Mouse (Mus musculus) kidney, postnatal 0 days (tissue): ENCODE data around the gene Cttn. TPM values are rescaled to one million over a fixed set of nuclear protein-coding genes. Genes with fewer than 3 reads are reported as not detected.

Source experiments
- ATAC-seq: fragments of 200-750 bp; cut with Nextera tagmentation; replicated peaks from 2 replicates; pipeline ENCODE4 v1.8.0; 2017; ENCODE audit warnings: low read depth, moderate number of reproducible peaks, moderate TSS enrichment, moderate library complexity; ENCODE audit not compliant: low FRiP score
- DNase-seq: peaks from one replicate; pipeline ENCODE4 v3.0.0-alpha.2; 2016; ENCODE audit warnings: low spot score
- H3K27ac ChIP-seq: fragments of 300-500 bp; sonication (generic); 2 replicates; pipeline ENCODE4 v1.5.1; 2014; ENCODE audit warnings: mild to moderate bottlenecking
- H3K27me3 ChIP-seq: fragments of 300-500 bp; sonication (generic); 2 replicates; pipeline ENCODE4 v1.6.1; 2014; ENCODE audit warnings: low read length, mixed read lengths; ENCODE audit not compliant: insufficient read depth
- H3K36me3 ChIP-seq: fragments of 300-500 bp; sonication (generic); 2 replicates; pipeline ENCODE4 v1.6.1; 2014; ENCODE audit warnings: low read length, mixed read lengths; ENCODE audit not compliant: insufficient read depth
- H3K4me1 ChIP-seq: fragments of 300-500 bp; sonication (generic); replicated peaks from 2 replicates; pipeline ENCODE4 v1.6.1; 2014; ENCODE audit warnings: antibody characterized with exemption, low read length, mixed read lengths; ENCODE audit not compliant: insufficient read depth
- H3K4me2 ChIP-seq: fragments of 300-500 bp; sonication (generic); 2 replicates; pipeline ENCODE4 v1.6.1; 2014; ENCODE audit warnings: mild to moderate bottlenecking, low read length, moderate library complexity, mixed read lengths
- H3K4me3 ChIP-seq: fragments of 300-500 bp; sonication (generic); replicated peaks from 2 replicates; pipeline ENCODE4 v1.5.1; 2014; ENCODE audit warnings: low read depth, low read length
- H3K9ac ChIP-seq: fragments of 300-500 bp; sonication (generic); 2 replicates; pipeline ENCODE4 v1.6.1; 2014; ENCODE audit warnings: low read depth, low read length
- H3K9me3 ChIP-seq: fragments of 300-500 bp; sonication (generic); replicated peaks from 2 replicates; pipeline ENCODE4 v1.6.1; 2016; ENCODE audit warnings: low read length, inconsistent platforms, mixed read lengths
- CTCF ChIP-seq: IDR thresholded peaks from 2 replicates; pipeline ENCODE4 v1.5.1; 2016; ENCODE audit warnings: antibody characterized with exemption, low read depth, mild to moderate bottlenecking, moderate library complexity
- WGBS: fragments of 180-500 bp; shearing (Covaris S2); extraction: QIAGEN DNeasy Blood & Tissue Kit; methylation state at CpG from one replicate; pipeline ENCODE4 v1.1.7; 2014; 5-methylcytosine and 5-hydroxymethylcytosine counted together
- polyA plus RNA-seq: library from polyadenylated mRNA; unstranded; fragments of >200 nt; fragmentation: Nextera tagmentation; extraction: Ambion mirVana; gene quantifications from 2 replicates; pipeline ENCODE4 v1.2.1, GENCODE M21; 2015

Gene Cttn
- polyA plus RNA-seq = 136 and 154 TPM in 2 replicates

DNA sequence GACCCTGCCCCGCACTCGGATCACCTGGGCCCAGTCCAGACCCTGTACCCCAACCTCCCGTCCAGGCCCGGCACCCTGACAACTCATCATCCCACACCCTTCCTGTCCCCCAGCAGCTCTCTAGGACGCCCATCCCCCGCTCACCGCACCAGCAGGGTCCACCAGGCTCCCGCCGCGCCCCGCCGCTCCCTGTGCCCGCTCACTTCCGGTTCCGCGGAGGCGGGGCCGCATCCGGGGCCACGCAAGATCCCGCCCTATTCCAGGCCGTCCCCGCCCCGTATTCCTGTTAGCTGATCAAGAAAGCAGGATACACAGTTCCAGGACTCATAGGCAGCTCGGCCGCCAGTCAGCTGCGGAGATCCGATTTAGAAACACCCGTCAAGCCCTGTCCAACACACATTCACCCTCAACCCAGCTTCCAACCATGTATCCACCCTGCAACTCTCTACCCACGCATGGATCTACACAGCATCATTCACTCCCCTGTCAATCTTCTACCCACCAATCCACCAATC lies at the start of gene Cttn:
Gene Cttn (minus strand): TSS at position 465 of the 515 bp plus-strand sequence.
- Histone ChIP-seq H3K36me3 (0 out of 2 replicates have a peak, but pooled peaks cover 4% of the 10 kb centered on the region), H3K4me1 (peaks cover 18% of the 10 kb centered on the region), H3K4me3 (peak within 1 kb of the TSS; percentile 94), H3K27me3 (no peaks in the 10 kb centered on the region), H3K9ac (peak within 1 kb of the TSS; percentile 99), H3K4me2 (peak within 1 kb of the TSS; percentile 76), H3K27ac (peak within 1 kb of the TSS; percentile 93), H3K9me3 (no peaks in the 10 kb centered on the region)
- no peak for TF ChIP-seq CTCF
- 2% methylated on average over 30 of the region's 30 CpGs for WGBS
- ATAC-seq = peak; percentile 90
- peak; percentile 95 for DNase-seq

GRCm38 (mm10) chr7:144519852-144520251 lies 49.0 kb upstream of the Cttn start:
- WGBS = 94% methylated on average over 5 of the region's 5 CpGs
- no peak overlapping the region for H3K4me2 ChIP-seq
- no peak overlapping the region for H3K27ac ChIP-seq
- H3K27me3 ChIP-seq = no peaks in the 10 kb centered on the region
- H3K9ac ChIP-seq = no peak overlapping the region
- TF ChIP-seq CTCF = no peak
- DNase-seq (no peak), ATAC-seq (no peak)
- no peaks in the 10 kb centered on the region for H3K4me1 ChIP-seq
- H3K36me3 ChIP-seq = peaks cover 24% of the 10 kb centered on the region
- H3K4me3 ChIP-seq = no peak overlapping the region
- H3K9me3 ChIP-seq = no peaks in the 10 kb centered on the region

GRCm38 (mm10) chr7:144516711-144517110 lies 45.9 kb upstream of the Cttn start:
- Histone ChIP-seq H3K4me1 (no peaks in the 10 kb centered on the region), H3K27ac (no peak overlapping the region), H3K4me2 (no peak overlapping the region), H3K4me3 (no peak overlapping the region), H3K9ac (no peak overlapping the region), H3K9me3 (no peaks in the 10 kb centered on the region), H3K27me3 (no peaks in the 10 kb centered on the region), H3K36me3 (peaks cover 44% of the 10 kb centered on the region)
- WGBS = 92% methylated on average over 5 of the region's 5 CpGs
- DNase-seq = no peak
- no peak for TF ChIP-seq CTCF
- ATAC-seq = no peak

GRCm38 (mm10) chr7:144509090-144509489 lies 38.3 kb upstream of the Cttn start:
- Histone ChIP-seq H3K9me3 (no peaks in the 10 kb centered on the region), H3K27ac (no peak overlapping the region), H3K27me3 (no peaks in the 10 kb centered on the region), H3K9ac (no peak overlapping the region), H3K4me3 (no peak overlapping the region), H3K4me2 (no peak overlapping the region), H3K4me1 (no peaks in the 10 kb centered on the region), H3K36me3 (peaks cover 75% of the 10 kb centered on the region)
- ATAC-seq (no peak), DNase-seq (no peak)
- TF ChIP-seq CTCF = no peak
- 95% methylated on average over 4 of the region's 4 CpGs for WGBS

DNA sequence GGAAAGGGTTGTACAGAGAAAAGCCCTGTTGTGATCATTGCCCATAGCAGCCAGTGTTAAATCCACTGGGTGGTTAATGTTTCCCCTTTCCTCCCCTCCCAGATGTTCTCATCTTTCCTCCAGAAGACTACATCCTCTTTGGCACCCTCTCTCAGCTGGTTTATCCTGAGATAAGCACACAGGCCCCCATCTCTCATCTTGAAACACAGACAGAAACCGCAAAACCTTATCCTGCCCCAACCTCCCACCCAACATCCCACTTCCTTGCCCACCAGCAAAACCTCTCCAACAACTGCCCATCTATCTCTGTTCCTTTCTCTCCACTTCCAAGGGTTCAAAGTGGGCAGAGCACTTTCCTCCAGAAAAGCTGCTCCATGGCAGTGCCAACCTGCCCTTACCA lies 36.0 kb upstream of the Cttn start:
- no peak overlapping the region for H3K9ac ChIP-seq
- peaks cover 79% of the 10 kb centered on the region for H3K36me3 ChIP-seq
- H3K4me3 ChIP-seq = no peak overlapping the region
- no peak for TF ChIP-seq CTCF
- no peak overlapping the region for H3K27ac ChIP-seq
- H3K27me3 ChIP-seq = no peaks in the 10 kb centered on the region
- DNase-seq (no peak), ATAC-seq (no peak)
- H3K4me1 ChIP-seq = no peaks in the 10 kb centered on the region
- H3K4me2 ChIP-seq = no peak overlapping the region
- WGBS = 96% methylated on average over 1 of the region's 1 CpGs
- H3K9me3 ChIP-seq = no peaks in the 10 kb centered on the region

DNA sequence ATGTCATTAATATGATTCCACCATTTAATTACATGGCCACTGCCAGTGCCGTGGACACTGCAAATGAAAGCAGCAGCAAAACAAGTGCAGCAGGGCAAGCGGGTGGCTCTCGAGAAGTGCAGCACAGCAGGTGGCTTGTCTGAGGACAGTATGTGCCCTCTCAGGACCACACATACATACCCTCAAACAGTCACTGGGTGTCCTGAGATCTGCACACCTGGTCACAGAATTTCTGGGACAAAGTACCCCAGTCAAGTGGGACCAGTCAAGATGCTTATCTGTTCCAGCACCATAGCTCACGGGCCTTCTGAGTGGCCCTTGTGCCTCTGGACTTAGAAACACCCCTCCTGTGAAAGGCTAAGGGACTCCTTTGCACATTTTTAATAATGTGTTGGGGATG lies 33.1 kb upstream of the Cttn start:
- TF ChIP-seq CTCF = no peak
- no peak overlapping the region for H3K4me3 ChIP-seq
- no peak overlapping the region for H3K27ac ChIP-seq
- no peak for ATAC-seq
- H3K36me3 ChIP-seq = peaks cover 67% of the 10 kb centered on the region
- H3K4me2 ChIP-seq = no peak overlapping the region
- no peaks in the 10 kb centered on the region for H3K27me3 ChIP-seq
- DNase-seq = no peak
- WGBS = 89% methylated on average over 4 of the region's 4 CpGs
- no peak overlapping the region for H3K9ac ChIP-seq
- H3K4me1 ChIP-seq = no peaks in the 10 kb centered on the region
- no peaks in the 10 kb centered on the region for H3K9me3 ChIP-seq

DNA sequence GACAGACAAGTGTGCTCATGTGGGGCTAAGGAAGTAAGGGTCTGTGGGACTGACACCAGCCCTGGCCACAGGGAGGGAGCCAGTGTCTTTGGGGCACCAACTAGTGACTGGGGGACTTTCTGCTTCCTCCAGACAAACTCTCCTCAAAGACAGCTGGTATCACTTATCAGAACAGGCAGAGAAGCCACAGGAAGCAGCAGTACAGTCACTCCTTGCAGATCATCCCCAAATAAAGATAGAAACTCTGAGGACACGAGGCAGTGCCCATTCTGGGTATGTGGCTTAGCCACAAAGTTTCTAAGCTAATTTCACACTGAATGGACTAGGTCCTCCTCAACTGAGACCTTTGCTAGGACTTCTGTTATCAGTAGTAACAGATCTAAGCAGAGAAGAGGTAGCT lies 22.1 kb upstream of the Cttn start:
- Histone ChIP-seq H3K4me1 (no peaks in the 10 kb centered on the region), H3K9me3 (no peaks in the 10 kb centered on the region), H3K36me3 (peaks cover 70% of the 10 kb centered on the region), H3K27me3 (no peaks in the 10 kb centered on the region), H3K27ac (no peak overlapping the region), H3K9ac (no peak overlapping the region), H3K4me2 (no peak overlapping the region), H3K4me3 (no peak overlapping the region)
- ATAC-seq (no peak), DNase-seq (no peak)
- no peak for TF ChIP-seq CTCF
- WGBS = 72% methylated on average over 1 of the region's 1 CpGs
